Mouse (Mus musculus) cerebellum, postnatal 10 days (tissue): ENCODE measurements around the gene Sumf2.
"Not testable (repeated sequence)": the region's sequence is repeated elsewhere in the genome, so short reads cannot be mapped to it uniquely, and the experiment has no call there.

ENCODE experiments used
- DNase-seq, 2 experiments: peaks; one replicate each; pipeline ENCODE4 v3.0.0; 2021; ENCODE audit warnings: mixed read lengths in 2 of 2

Sumf2 gene

GRCm38 (mm10) chr5:129846752-129847557 is at the start of gene Sumf2:
Gene Sumf2, plus strand, starts transcription at chr5:129846986.
- DNase-seq, result peak; percentile 96 to 97

GRCm38 (mm10) chr5:129844848-129845247 is 1.9 kb upstream of the Sumf2 start:
- no peak for DNase-seq

GRCm38 (mm10) chr5:129847558-129847820 is 703 bp downstream of the Sumf2 start:
- DNase-seq, result peak in 1 of 2 experiments; percentile 34

GRCm38 (mm10) chr5:129855163-129855562 is 8.4 kb downstream of the Sumf2 start:
- DNase-seq, result no peak

- DNase-seq, result no peak
Measured at GRCm38 (mm10) chr5:129856414-129856813, 9.6 kb downstream of the Sumf2 start.

- DNase-seq, result no peak
Measured at GRCm38 (mm10) chr5:129862325-129862724, 15.5 kb downstream of the Sumf2 start.

GRCm38 (mm10) chr5:129864467-129864866 is 17.7 kb downstream of the Sumf2 start:
- peak; percentile 66 to 74 for DNase-seq

- DNase-seq, result no peak
Measured at GRCm38 (mm10) chr5:129865841-129866240, 19.1 kb downstream of the Sumf2 start.

GRCm38 (mm10) chr5:129869238-129869995 is 22.6 kb downstream of the Sumf2 start:
- no peak for DNase-seq

- no peak for DNase-seq
Measured at GRCm38 (mm10) chr5:129871238-129871637, 24.5 kb downstream of the Sumf2 start.

- no peak for DNase-seq
Measured at GRCm38 (mm10) chr5:129873942-129874341, 27.2 kb downstream of the Sumf2 start.

GRCm38 (mm10) chr5:129875098-129875497 is 28.3 kb downstream of the Sumf2 start:
- no peak for DNase-seq

GRCm38 (mm10) chr5:129877731-129878455 is 31.1 kb downstream of the Sumf2 start:
- peak; percentile 23 to 52 for DNase-seq

- peak; percentile 78 to 81 for DNase-seq
Measured at GRCm38 (mm10) chr5:129878946-129879345, 32.2 kb downstream of the Sumf2 start.

GRCm38 (mm10) chr5:129879888-129880287 is 33.1 kb downstream of the Sumf2 start:
- no peak for DNase-seq

- DNase-seq, result peak in 1 of 2 experiments; percentile 26
Measured at GRCm38 (mm10) chr5:129886271-129886670, 39.5 kb downstream of the Sumf2 start.

GRCm38 (mm10) chr5:129886911-129887636 is 40.3 kb downstream of the Sumf2 start, which contains the start of gene Chchd2:
Gene Chchd2, minus strand, starts transcription at chr5:129887470.
- peak; percentile 95 for DNase-seq

GRCm38 (mm10) chr5:129890390-129890789 is 43.6 kb downstream of the Sumf2 start:
- not testable (repeated sequence) for DNase-seq

- DNase-seq, result peak; percentile 91 to 92
Measured at GRCm38 (mm10) chr5:129895198-129896088, 48.7 kb downstream of the Sumf2 start, which contains the start of gene Zbed5. Gene Zbed5, plus strand, starts transcription at chr5:129895723.

GRCm38 (mm10) chr5:129898449-129898848 is 51.7 kb downstream of the Sumf2 start, which contains the start of gene Phkg1:
Gene Phkg1, minus strand, starts transcription at chr5:129898549.
- DNase-seq, result no peak

GRCm38 (mm10) chr5:129907775-129908174 is 61.0 kb downstream of the Sumf2 start:
- no peak for DNase-seq
